In genomic region chr12:80434961-80435691, GRCm38 (mm10) we compare ENCODE assay signal across 8 mouse cellular contexts. TPM values are rescaled to one million over a fixed set of nuclear protein-coding genes. Genes with fewer than 3 reads are reported as not detected.
DNase-seq lines count a peak whose midpoint lies in the region; ATAC-seq and TF ChIP-seq lines count a peak whose summit lies in the region.

No protein-coding gene starts in this region.

- peak; percentile 75 for ATAC-seq in hindbrain, embryonic 11.5 days (ENCODE audit: low FRiP score)
- peak; percentile 83 for ATAC-seq in lung, embryonic 16.5 days (ENCODE audit: low read depth)

- H3K27ac ChIP-seq in hindbrain, embryonic 11.5 days (ENCODE audit: low read depth, low read length): peak overlapping the region; percentile 98
- H3K27ac ChIP-seq in lung, embryonic 16.5 days (ENCODE audit: low read length): peak overlapping the region; percentile 97
- peak overlapping the region; percentile 41 for H3K27ac ChIP-seq in thymus, adult 2 months (ENCODE audit: control insufficient read depth, insufficient read depth, low read length)

- H3K4me3 ChIP-seq in hindbrain, embryonic 11.5 days (ENCODE audit: low read depth, low read length): peak overlapping the region; percentile 91
- peak overlapping the region; percentile 90 for H3K4me3 ChIP-seq in lung, embryonic 16.5 days (ENCODE audit: low read length)
- H3K4me3 ChIP-seq in thymus, adult 2 months (ENCODE audit: control insufficient read depth, insufficient read depth, low read length): peak overlapping the region; percentile 83

- WGBS in hindbrain, embryonic 11.5 days: under 1% methylated on average over 20 of the region's 64 CpGs
- WGBS in lung, embryonic 16.5 days: under 1% methylated on average over 34 of the region's 64 CpGs
- WGBS in thymus, adult 2 months: 1% methylated on average over 60 of the region's 64 CpGs

- TF ChIP-seq POLR2A in thymus, adult 2 months (IDR thresholded peaks at IDR 0.05; ENCODE audit: control insufficient read depth, extremely low read depth, insufficient read depth, low read length, poor library complexity): 0 out of 2 replicates have a peak, but pooled peaks have one; percentile 11

- H3K9ac ChIP-seq in hindbrain, embryonic 11.5 days (ENCODE audit: low read depth, low read length): peak overlapping the region; percentile 93
- peak overlapping the region; percentile 97 for H3K9ac ChIP-seq in lung, embryonic 16.5 days (ENCODE audit: low read length)

- 0 out of 2 replicates have a peak, but pooled peaks have one; percentile 17 for TF ChIP-seq CTCF in thymus, adult 2 months (IDR thresholded peaks at IDR 0.05; ENCODE audit: borderline replicate concordance, control insufficient read depth, extremely low read depth, insufficient read depth, low read length, poor library complexity)

- peak overlapping the region; percentile 66 for H3K4me2 ChIP-seq in hindbrain, embryonic 11.5 days (replicated peaks; ENCODE audit: low read depth, low read length)
- peak overlapping the region; percentile 76 for H3K4me2 ChIP-seq in lung, embryonic 16.5 days (ENCODE audit: low read depth, low read length)

- no peaks in the 10 kb centered on the region for H3K27me3 ChIP-seq in hindbrain, embryonic 11.5 days (ENCODE audit: control insufficient read depth, insufficient read depth, low read length)
- H3K27me3 ChIP-seq in lung, embryonic 16.5 days (ENCODE audit: control insufficient read depth, insufficient read depth, low read depth, low read length): no peaks in the 10 kb centered on the region
- H3K27me3 ChIP-seq in thymus, adult 2 months (ENCODE audit: control insufficient read depth, insufficient read depth, low read length): no peaks in the 10 kb centered on the region

- H3K4me1 ChIP-seq in hindbrain, embryonic 11.5 days (replicated peaks; ENCODE audit: control insufficient read depth, insufficient read depth, low read length): 0 out of 2 replicates have a peak, but pooled peaks cover 3% of the 10 kb centered on the region
- H3K4me1 ChIP-seq in lung, embryonic 16.5 days (replicated peaks; ENCODE audit: control insufficient read depth, insufficient read depth, low read length): peaks cover 8% of the 10 kb centered on the region
- H3K4me1 ChIP-seq in thymus, adult 2 months (replicated peaks; ENCODE audit: control insufficient read depth, insufficient read depth, low read length): peaks cover 4% of the 10 kb centered on the region

- no peaks in the 10 kb centered on the region for H3K9me3 ChIP-seq in hindbrain, embryonic 11.5 days (ENCODE audit: control insufficient read depth, low read length)
- no peaks in the 10 kb centered on the region for H3K9me3 ChIP-seq in lung, embryonic 16.5 days (ENCODE audit: control insufficient read depth, low read length)

- no peaks in the 10 kb centered on the region for H3K36me3 ChIP-seq in hindbrain, embryonic 11.5 days (ENCODE audit: control insufficient read depth, insufficient read depth, low read length)
- no peaks in the 10 kb centered on the region for H3K36me3 ChIP-seq in lung, embryonic 16.5 days (ENCODE audit: control insufficient read depth, insufficient read depth, low read length)
- H3K36me3 ChIP-seq in thymus, adult 2 months (ENCODE audit: control insufficient read depth, insufficient read depth, low read length): no peaks in the 10 kb centered on the region

- DNase-seq in Muller cell, postnatal 12 days (ENCODE audit: inconsistent ontology term): peak; percentile 87
- DNase-seq in cerebellum, adult 9-11 months: peak; percentile 81
- DNase-seq in frontal cortex, postnatal 10 days (ENCODE audit: low spot score in 2 of 2): peak; percentile 70
- DNase-seq in hindbrain, embryonic 11.5 days (ENCODE audit: low spot score): peak; percentile 85
- peak; percentile 75 for DNase-seq in layer of hippocampus, adult 9-11 months
- DNase-seq in ovary, adult 18-20 months (ENCODE audit: low spot score): peak; percentile 58
- peak; percentile 73 for DNase-seq in thymus, adult 2 months

RNA-seq across cellular contexts. Expression of gene Dcaf5, which starts 1.3 kb away (rescaled TPM):
- polyA plus RNA-seq in hindbrain, embryonic 11.5 days (2014; fragmentation: Nextera tagmentation; extraction: Ambion mirVana): 14.5 and 15.1 TPM in 2 replicates
- polyA plus RNA-seq in lung, embryonic 16.5 days (2015; fragmentation: Nextera tagmentation; extraction: Ambion mirVana): 9.8 and 11.6 TPM in 2 replicates
- 31.9 and 34.8 TPM in 2 replicates for polyA plus RNA-seq in thymus, adult 2 months (2012; rRNA removed)

RNA-seq across cellular contexts. Expression of gene Exd2, which starts 27.8 kb away (rescaled TPM):
- 41.3 and 46.3 TPM in 2 replicates for polyA plus RNA-seq in hindbrain, embryonic 11.5 days (2014; fragmentation: Nextera tagmentation; extraction: Ambion mirVana)
- polyA plus RNA-seq in lung, embryonic 16.5 days (2015; fragmentation: Nextera tagmentation; extraction: Ambion mirVana): 29.6 and 30.7 TPM in 2 replicates
- 18.7 and 19.6 TPM in 2 replicates for polyA plus RNA-seq in thymus, adult 2 months (2012; rRNA removed)

Comparison
In these comparisons a context has a peak if more than half of its experiments do, and no peak if none do; other contexts are left out.
1. Peak in every context shown above with its lines: DNase-seq, ATAC-seq, H3K4me3 ChIP-seq and H3K27ac ChIP-seq.
2. H3K27ac ChIP-seq: peak in every context shown above with its lines; median percentile 98 in hindbrain, embryonic 11.5 days; 97 in lung, embryonic 16.5 days; 41 in thymus, adult 2 months.